Mouse (Mus musculus): ENCODE data around the gene Dock9. TPM values are rescaled to one million over a fixed set of nuclear protein-coding genes. Genes with fewer than 3 reads are reported as not detected.

Gene Dock9
- polyA plus RNA-seq, 1 experiment: 2.8 TPM

GRCm38 (mm10) chr14:121789273-121789672 lies 8.4 kb downstream of the Dock9 start:
- Histone ChIP-seq H3K4me3 (no peak overlapping the region), H3K36me3 (ENCODE audit: control insufficient read depth, insufficient read depth) (no peaks in the 10 kb centered on the region), H3K4me2 (ENCODE audit: low read depth) (no peak overlapping the region), H3ac (ENCODE audit: control insufficient read depth, insufficient read length) (no peak overlapping the region), H3K79me2 (ENCODE audit: control insufficient read depth, insufficient read depth) (no peaks in the 10 kb centered on the region), H3K27me3 (ENCODE audit: control insufficient read depth, insufficient read depth, insufficient read length) (no peaks in the 10 kb centered on the region)
- TF ChIP-seq USF1 (IDR thresholded peaks at IDR 0.05; ENCODE audit: low read depth): no peak
- no peak for TF ChIP-seq E2F4 (IDR thresholded peaks at IDR 0.05; ENCODE audit: insufficient read depth)
- TF ChIP-seq SRF (IDR thresholded peaks at IDR 0.05; ENCODE audit: control insufficient read depth, insufficient read length, low read depth): no peak
- TF ChIP-seq POLR2A (IDR thresholded peaks at IDR 0.05; ENCODE audit: insufficient read length, low read depth): no peak

DNA sequence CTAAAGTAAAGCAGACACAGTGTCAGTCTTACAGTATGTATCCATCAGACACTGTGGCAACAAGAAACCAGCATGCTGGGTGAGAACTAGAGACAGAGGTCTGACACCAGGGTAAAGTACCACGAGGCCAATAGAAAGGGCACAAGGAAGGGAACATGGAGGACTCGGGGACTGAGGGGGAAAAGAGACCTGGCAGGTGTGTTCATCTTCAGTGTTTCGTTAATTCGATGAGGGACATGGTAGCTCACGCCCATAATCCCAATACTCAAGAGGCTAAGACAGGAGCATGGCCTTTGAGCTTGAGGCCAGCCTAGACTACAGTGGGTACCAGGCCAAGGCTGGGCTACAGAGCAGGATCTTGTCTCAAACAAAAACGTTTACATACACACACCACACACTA lies 9.2 kb downstream of the Dock9 start:
- H3K4me3 ChIP-seq: no peak overlapping the region
- H3K27me3 ChIP-seq (ENCODE audit: control insufficient read depth, insufficient read depth, insufficient read length): no peaks in the 10 kb centered on the region
- H3K36me3 ChIP-seq (ENCODE audit: control insufficient read depth, insufficient read depth): no peaks in the 10 kb centered on the region
- no peak for TF ChIP-seq MYOD1 (IDR thresholded peaks at IDR 0.05; ENCODE audit: control insufficient read depth in 1 of 3, insufficient read length in 2 of 3, low read depth in 2 of 3)
- no peak for TF ChIP-seq TCF3 (IDR thresholded peaks at IDR 0.05; ENCODE audit: insufficient read length, low read depth)
- no peak for TF ChIP-seq MAX (IDR thresholded peaks at IDR 0.05; ENCODE audit: low read depth)
- no peak for TF ChIP-seq MYOG (IDR thresholded peaks at IDR 0.05; ENCODE audit: control insufficient read depth in 1 of 3, insufficient read depth in 1 of 3, insufficient read length in 2 of 3, low read depth in 2 of 3)
- no peak for TF ChIP-seq POLR2A (IDR thresholded peaks at IDR 0.05; ENCODE audit: insufficient read length, low read depth)
- no peak for TF ChIP-seq TCF12 (IDR thresholded peaks at IDR 0.05; ENCODE audit: insufficient read depth, poor library complexity, severe bottlenecking)
- no peak for TF ChIP-seq REST (IDR thresholded peaks at IDR 0.05; ENCODE audit: insufficient read depth, insufficient read length)
- TF ChIP-seq E2F4 (IDR thresholded peaks at IDR 0.05; ENCODE audit: insufficient read depth): no peak
- no peak for TF ChIP-seq SRF (IDR thresholded peaks at IDR 0.05; ENCODE audit: control insufficient read depth, insufficient read length, low read depth)
- TF ChIP-seq USF1 (IDR thresholded peaks at IDR 0.05; ENCODE audit: low read depth): no peak
- TF ChIP-seq POLR2AphosphoS2 (IDR thresholded peaks at IDR 0.05; ENCODE audit: insufficient read length, low read depth): no peak
- no peak for TF ChIP-seq CEBPB (IDR thresholded peaks at IDR 0.05; ENCODE audit: insufficient read depth, poor library complexity, severe bottlenecking)
- H3ac ChIP-seq (ENCODE audit: control insufficient read depth, insufficient read length): no peak overlapping the region
- no peaks in the 10 kb centered on the region for H3K79me2 ChIP-seq (ENCODE audit: control insufficient read depth, insufficient read depth)
- no peak overlapping the region for H3K4me2 ChIP-seq (ENCODE audit: low read depth)

DNA sequence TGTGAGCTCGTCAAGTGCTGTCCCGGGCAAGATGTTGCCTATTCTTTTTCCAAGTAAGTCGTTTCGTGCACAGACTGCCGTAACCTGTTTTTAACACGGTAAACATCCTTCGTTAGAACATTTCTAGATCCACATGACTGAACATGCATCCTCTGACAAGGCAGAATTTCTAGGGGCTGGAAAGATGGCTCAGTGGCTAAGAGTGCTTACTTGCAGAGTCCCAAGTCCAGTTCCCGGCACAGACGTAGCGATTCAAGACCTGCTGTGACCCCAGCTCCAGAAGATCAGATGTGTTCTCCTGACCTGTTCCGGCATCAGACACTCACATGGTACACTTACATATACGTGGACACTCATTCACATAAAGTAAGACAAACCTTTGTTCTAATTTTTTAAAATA lies 10.2 kb downstream of the Dock9 start:
- no peak overlapping the region for H3K4me2 ChIP-seq (ENCODE audit: low read depth)
- no peaks in the 10 kb centered on the region for H3K79me2 ChIP-seq (ENCODE audit: control insufficient read depth, insufficient read depth)
- TF ChIP-seq TCF12 (IDR thresholded peaks at IDR 0.05; ENCODE audit: insufficient read depth, poor library complexity, severe bottlenecking): no peak
- no peak for TF ChIP-seq POLR2AphosphoS2 (IDR thresholded peaks at IDR 0.05; ENCODE audit: insufficient read length, low read depth)
- no peak for TF ChIP-seq POLR2A (IDR thresholded peaks at IDR 0.05; ENCODE audit: insufficient read length, low read depth)
- no peak for TF ChIP-seq REST (IDR thresholded peaks at IDR 0.05; ENCODE audit: insufficient read depth, insufficient read length)
- TF ChIP-seq TCF3 (IDR thresholded peaks at IDR 0.05; ENCODE audit: insufficient read length, low read depth): no peak
- no peak for TF ChIP-seq USF1 (IDR thresholded peaks at IDR 0.05; ENCODE audit: low read depth)
- TF ChIP-seq CEBPB (IDR thresholded peaks at IDR 0.05; ENCODE audit: insufficient read depth, poor library complexity, severe bottlenecking): no peak
- TF ChIP-seq E2F4 (IDR thresholded peaks at IDR 0.05; ENCODE audit: insufficient read depth): no peak
- no peak for TF ChIP-seq MYOG (IDR thresholded peaks at IDR 0.05; ENCODE audit: control insufficient read depth in 1 of 3, insufficient read depth in 1 of 3, insufficient read length in 2 of 3, low read depth in 2 of 3)
- no peaks in the 10 kb centered on the region for H3K36me3 ChIP-seq (ENCODE audit: control insufficient read depth, insufficient read depth)
- H3K4me3 ChIP-seq: no peak overlapping the region
- no peaks in the 10 kb centered on the region for H3K27me3 ChIP-seq (ENCODE audit: control insufficient read depth, insufficient read depth, insufficient read length)
- H3ac ChIP-seq (ENCODE audit: control insufficient read depth, insufficient read length): no peak overlapping the region

- no peak overlapping the region for H3K4me2 ChIP-seq (ENCODE audit: low read depth)
These were observed 10.7 kb downstream of the Dock9 start for GRCm38 (mm10) chr14:121786900-121787299.

GRCm38 (mm10) chr14:121785394-121785793 lies 12.2 kb downstream of the Dock9 start:
- TF ChIP-seq USF1 (IDR thresholded peaks at IDR 0.05; ENCODE audit: low read depth) (no peak), TCF3 (IDR thresholded peaks at IDR 0.05; ENCODE audit: insufficient read length, low read depth) (no peak), TCF12 (IDR thresholded peaks at IDR 0.05; ENCODE audit: insufficient read depth, poor library complexity, severe bottlenecking) (no peak), SRF (IDR thresholded peaks at IDR 0.05; ENCODE audit: control insufficient read depth, insufficient read length, low read depth) (no peak), CEBPB (IDR thresholded peaks at IDR 0.05; ENCODE audit: insufficient read depth, poor library complexity, severe bottlenecking) (no peak), MYOD1 (IDR thresholded peaks at IDR 0.05; ENCODE audit: control insufficient read depth in 1 of 3, insufficient read length in 2 of 3, low read depth in 2 of 3) (no peak), MYOG (IDR thresholded peaks at IDR 0.05; ENCODE audit: control insufficient read depth in 1 of 3, insufficient read depth in 1 of 3, insufficient read length in 2 of 3, low read depth in 2 of 3) (no peak), E2F4 (IDR thresholded peaks at IDR 0.05; ENCODE audit: insufficient read depth) (no peak), POLR2A (IDR thresholded peaks at IDR 0.05; ENCODE audit: insufficient read length, low read depth) (no peak), REST (IDR thresholded peaks at IDR 0.05; ENCODE audit: insufficient read depth, insufficient read length) (no peak), POLR2AphosphoS2 (IDR thresholded peaks at IDR 0.05; ENCODE audit: insufficient read length, low read depth) (no peak), MAX (IDR thresholded peaks at IDR 0.05; ENCODE audit: low read depth) (no peak)
- H3K36me3 ChIP-seq (ENCODE audit: control insufficient read depth, insufficient read depth): no peaks in the 10 kb centered on the region
- no peaks in the 10 kb centered on the region for H3K79me2 ChIP-seq (ENCODE audit: control insufficient read depth, insufficient read depth)
- H3K4me2 ChIP-seq (ENCODE audit: low read depth): no peak overlapping the region
- H3ac ChIP-seq (ENCODE audit: control insufficient read depth, insufficient read length): no peak overlapping the region
- no peaks in the 10 kb centered on the region for H3K27me3 ChIP-seq (ENCODE audit: control insufficient read depth, insufficient read depth, insufficient read length)
- no peak overlapping the region for H3K4me3 ChIP-seq

More at GRCm38 (mm10) chr14:121786900-121787299, 10.7 kb downstream of the Dock9 start:
- Histone ChIP-seq H3K36me3 (ENCODE audit: control insufficient read depth, insufficient read depth) (no peaks in the 10 kb centered on the region), H3K4me3 (no peak overlapping the region), H3K27me3 (ENCODE audit: control insufficient read depth, insufficient read depth, insufficient read length) (no peaks in the 10 kb centered on the region), H3ac (ENCODE audit: control insufficient read depth, insufficient read length) (no peak overlapping the region), H3K79me2 (ENCODE audit: control insufficient read depth, insufficient read depth) (no peaks in the 10 kb centered on the region)
- TF ChIP-seq SRF (IDR thresholded peaks at IDR 0.05; ENCODE audit: control insufficient read depth, insufficient read length, low read depth) (no peak), TCF12 (IDR thresholded peaks at IDR 0.05; ENCODE audit: insufficient read depth, poor library complexity, severe bottlenecking) (no peak), MYOD1 (IDR thresholded peaks at IDR 0.05; ENCODE audit: control insufficient read depth in 1 of 3, insufficient read length in 2 of 3, low read depth in 2 of 3) (no peak), REST (IDR thresholded peaks at IDR 0.05; ENCODE audit: insufficient read depth, insufficient read length) (no peak)

Data from myocyte (in vitro differentiated cells).